Mouse (Mus musculus): ENCODE data around the gene Fstl5. TPM values are rescaled to one million over a fixed set of nuclear protein-coding genes. Genes with fewer than 3 reads are reported as not detected.

Fstl5 gene
- polyA plus RNA-seq, 1 experiment = not detected

DNA sequence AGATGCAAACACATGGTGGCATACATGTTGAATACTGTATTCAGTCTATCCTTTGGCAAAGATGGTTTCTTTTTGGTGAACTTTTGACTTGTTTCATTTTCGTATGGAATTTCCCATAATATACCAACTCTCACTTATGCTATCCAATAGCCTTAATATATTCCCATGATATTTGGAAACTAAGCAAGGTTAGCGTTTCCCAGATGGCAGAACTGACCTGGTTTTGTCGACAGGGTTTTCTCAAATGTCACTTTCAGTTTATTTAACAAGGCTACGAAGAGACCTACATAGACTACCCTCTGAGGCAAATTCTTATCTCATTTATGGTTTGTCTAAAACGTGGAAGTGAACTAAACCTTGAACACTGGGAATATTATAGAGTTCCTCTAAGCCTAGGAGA lies 596.8 kb downstream of the Fstl5 start:
- H3K4me1 ChIP-seq (ENCODE audit: control insufficient read depth, insufficient read depth, low read length) = no peaks in the 10 kb centered on the region
- H3K36me3 ChIP-seq (ENCODE audit: control insufficient read depth, insufficient read depth, low read length, poor library complexity, severe bottlenecking) = no peaks in the 10 kb centered on the region
- no peak overlapping the region for H3K9ac ChIP-seq (ENCODE audit: low read depth, poor library complexity, severe bottlenecking)
- no peaks in the 10 kb centered on the region for H3K9me3 ChIP-seq (replicated peaks; ENCODE audit: control insufficient read depth, insufficient read depth, low read length, poor library complexity, severe bottlenecking)
- H3K4me3 ChIP-seq (ENCODE audit: low read depth, low read length) = no peak overlapping the region
- H3K27me3 ChIP-seq (ENCODE audit: control insufficient read depth, insufficient read depth, low read length, poor library complexity, severe bottlenecking) = no peaks in the 10 kb centered on the region
- no peak overlapping the region for H3K27ac ChIP-seq (ENCODE audit: insufficient read depth, low read length)
- no peak for TF ChIP-seq POLR2A (IDR thresholded peaks at IDR 0.05; ENCODE audit: insufficient read depth, low read length)
- TF ChIP-seq CTCF (IDR thresholded peaks at IDR 0.05; ENCODE audit: low read depth, low read length) = no peak
- TF ChIP-seq EP300 (IDR thresholded peaks at IDR 0.05; ENCODE audit: insufficient read depth, low read depth, low read length) = no peak

DNA sequence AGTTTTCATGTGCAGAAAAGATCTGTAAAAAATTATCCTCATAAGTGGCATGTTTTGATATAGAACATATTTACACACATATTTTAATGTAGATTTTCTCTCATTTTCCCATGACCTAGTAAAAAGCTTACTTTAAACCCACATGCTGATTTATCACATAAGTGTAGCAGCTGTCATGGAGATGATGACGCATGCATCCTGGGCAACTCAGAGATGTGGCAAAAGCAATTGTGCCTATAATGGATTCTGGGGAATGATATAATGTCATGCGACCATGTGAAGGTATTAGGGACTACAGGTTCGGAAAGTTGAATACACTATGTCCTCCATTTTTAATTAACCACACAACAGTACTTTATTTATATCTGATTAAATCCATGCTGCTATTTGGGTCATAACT lies 601.9 kb downstream of the Fstl5 start:
- Histone ChIP-seq H3K4me1 (ENCODE audit: control insufficient read depth, insufficient read depth, low read length) (no peaks in the 10 kb centered on the region), H3K9me3 (replicated peaks; ENCODE audit: control insufficient read depth, insufficient read depth, low read length, poor library complexity, severe bottlenecking) (no peaks in the 10 kb centered on the region), H3K27me3 (ENCODE audit: control insufficient read depth, insufficient read depth, low read length, poor library complexity, severe bottlenecking) (no peaks in the 10 kb centered on the region), H3K36me3 (ENCODE audit: control insufficient read depth, insufficient read depth, low read length, poor library complexity, severe bottlenecking) (no peaks in the 10 kb centered on the region), H3K9ac (ENCODE audit: low read depth, poor library complexity, severe bottlenecking) (no peak overlapping the region), H3K4me3 (ENCODE audit: low read depth, low read length) (no peak overlapping the region), H3K27ac (ENCODE audit: insufficient read depth, low read length) (no peak overlapping the region)
- TF ChIP-seq POLR2A (IDR thresholded peaks at IDR 0.05; ENCODE audit: insufficient read depth, low read length) (no peak), EP300 (IDR thresholded peaks at IDR 0.05; ENCODE audit: insufficient read depth, low read depth, low read length) (no peak), CTCF (IDR thresholded peaks at IDR 0.05; ENCODE audit: low read depth, low read length) (no peak)

DNA sequence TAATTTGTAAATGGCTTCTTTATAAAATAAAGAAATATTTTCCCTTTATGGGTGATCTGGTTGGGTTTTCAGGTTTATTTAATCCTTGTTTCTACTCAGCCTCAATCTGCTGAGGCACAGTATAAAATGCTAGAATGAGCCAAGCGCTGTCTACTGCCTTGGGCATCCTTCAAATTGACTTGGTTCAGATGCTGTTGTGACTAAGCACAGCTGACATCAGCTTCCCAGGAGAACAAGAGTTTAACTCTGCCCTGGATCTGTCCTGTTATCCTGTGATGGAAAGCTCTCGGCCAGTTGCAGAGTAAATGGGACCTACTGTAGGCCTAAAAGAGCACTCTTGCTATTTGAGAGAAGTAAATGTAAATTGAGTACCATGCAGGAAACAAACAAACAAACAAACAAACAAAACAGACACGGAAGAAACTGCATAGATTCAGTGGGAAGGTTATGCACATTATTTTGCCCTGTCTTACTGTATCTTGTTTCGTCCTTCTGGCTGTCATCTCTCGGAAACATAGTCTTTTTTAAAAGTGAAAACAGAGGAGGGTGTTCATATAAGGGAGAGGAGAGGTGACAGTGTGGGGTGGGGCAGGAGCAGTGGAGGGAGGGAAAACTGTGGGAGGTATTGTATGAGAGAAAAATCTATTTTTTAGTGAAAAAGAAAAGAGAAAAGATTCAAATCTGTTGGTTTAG lies 605.9 kb downstream of the Fstl5 start:
- Histone ChIP-seq H3K4me3 (ENCODE audit: low read depth, low read length) (no peak overlapping the region), H3K27ac (ENCODE audit: insufficient read depth, low read length) (no peak overlapping the region), H3K9ac (ENCODE audit: low read depth, poor library complexity, severe bottlenecking) (no peak overlapping the region), H3K36me3 (ENCODE audit: control insufficient read depth, insufficient read depth, low read length, poor library complexity, severe bottlenecking) (no peaks in the 10 kb centered on the region), H3K4me1 (ENCODE audit: control insufficient read depth, insufficient read depth, low read length) (no peaks in the 10 kb centered on the region), H3K9me3 (replicated peaks; ENCODE audit: control insufficient read depth, insufficient read depth, low read length, poor library complexity, severe bottlenecking) (no peaks in the 10 kb centered on the region), H3K27me3 (ENCODE audit: control insufficient read depth, insufficient read depth, low read length, poor library complexity, severe bottlenecking) (no peaks in the 10 kb centered on the region)
- TF ChIP-seq EP300 (IDR thresholded peaks at IDR 0.05; ENCODE audit: insufficient read depth, low read depth, low read length) (no peak), POLR2A (IDR thresholded peaks at IDR 0.05; ENCODE audit: insufficient read depth, low read length) (no peak)

DNA sequence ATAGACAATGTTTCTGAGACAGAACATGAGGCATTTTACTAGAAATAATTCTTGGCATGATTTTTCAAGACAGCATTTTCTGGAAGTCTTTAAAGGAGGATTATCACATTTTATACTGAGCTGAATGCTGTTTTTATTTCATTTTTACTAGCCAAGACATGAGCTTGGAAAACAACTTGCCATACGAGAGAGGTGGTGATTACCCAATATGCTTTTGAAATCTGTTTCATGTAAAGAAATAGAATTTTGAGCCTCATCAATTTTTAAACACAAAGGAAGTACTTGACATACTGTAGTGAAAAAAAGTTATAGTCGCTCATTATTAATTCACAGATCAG lies 606.4 kb downstream of the Fstl5 start:
- Histone ChIP-seq H3K36me3 (ENCODE audit: control insufficient read depth, insufficient read depth, low read length, poor library complexity, severe bottlenecking) (no peaks in the 10 kb centered on the region), H3K4me1 (ENCODE audit: control insufficient read depth, insufficient read depth, low read length) (no peaks in the 10 kb centered on the region), H3K9me3 (replicated peaks; ENCODE audit: control insufficient read depth, insufficient read depth, low read length, poor library complexity, severe bottlenecking) (no peaks in the 10 kb centered on the region), H3K27ac (ENCODE audit: insufficient read depth, low read length) (no peak overlapping the region), H3K27me3 (ENCODE audit: control insufficient read depth, insufficient read depth, low read length, poor library complexity, severe bottlenecking) (no peaks in the 10 kb centered on the region), H3K4me3 (ENCODE audit: low read depth, low read length) (no peak overlapping the region), H3K9ac (ENCODE audit: low read depth, poor library complexity, severe bottlenecking) (no peak overlapping the region)
- TF ChIP-seq EP300 (IDR thresholded peaks at IDR 0.05; ENCODE audit: insufficient read depth, low read depth, low read length) (no peak), CTCF (IDR thresholded peaks at IDR 0.05; ENCODE audit: low read depth, low read length) (no peak), POLR2A (IDR thresholded peaks at IDR 0.05; ENCODE audit: insufficient read depth, low read length) (no peak)

DNA sequence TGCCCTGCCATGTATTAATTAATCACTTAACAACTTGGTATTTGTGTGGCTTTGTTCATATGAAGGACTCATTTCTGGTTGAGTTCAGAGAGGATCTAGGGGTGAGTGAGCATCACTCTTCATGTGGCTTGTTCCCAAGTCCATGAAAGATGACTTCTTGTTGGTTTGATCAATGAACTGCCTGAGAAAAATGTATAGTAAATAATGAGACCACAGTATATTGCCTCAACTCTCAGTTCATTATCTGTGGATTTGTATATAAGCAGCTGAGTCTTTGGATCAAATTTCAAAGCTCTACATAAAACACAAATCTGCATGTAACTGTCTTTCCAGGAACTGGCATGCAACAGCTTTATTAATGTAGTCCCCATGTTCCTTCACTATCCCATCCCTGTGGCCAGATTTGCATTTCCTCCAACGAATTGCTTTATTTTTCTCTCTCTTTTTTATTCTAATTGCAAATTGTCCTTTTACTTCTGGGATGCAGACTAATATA lies 623.1 kb downstream of the Fstl5 start:
- no peak overlapping the region for H3K9ac ChIP-seq (ENCODE audit: low read depth, poor library complexity, severe bottlenecking)
- H3K4me3 ChIP-seq (ENCODE audit: low read depth, low read length) = no peak overlapping the region

DNA sequence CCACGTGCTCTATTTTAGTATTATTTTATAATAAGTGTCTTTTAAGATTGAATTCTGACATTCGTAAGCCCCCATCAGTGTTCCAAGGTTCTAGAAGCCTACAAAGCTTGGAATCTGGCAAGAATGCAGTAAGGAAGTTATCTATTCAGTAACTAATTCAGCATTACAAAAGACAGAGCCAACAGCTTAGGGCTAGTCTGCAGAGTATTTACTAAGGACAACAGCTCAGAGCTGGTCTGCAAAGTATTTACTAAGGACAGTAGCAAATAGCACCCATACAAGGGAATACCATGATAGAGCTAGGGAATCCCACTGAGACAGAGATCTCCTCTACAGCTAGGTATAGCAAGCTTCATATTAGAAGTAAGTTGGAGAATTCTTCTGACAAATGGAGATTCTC lies 665.2 kb downstream of the Fstl5 start:
- H3K4me3 ChIP-seq (ENCODE audit: low read depth, low read length) = no peak overlapping the region
- H3K4me1 ChIP-seq (ENCODE audit: control insufficient read depth, insufficient read depth, low read length) = peaks cover 1% of the 10 kb centered on the region
- no peaks in the 10 kb centered on the region for H3K9me3 ChIP-seq (replicated peaks; ENCODE audit: control insufficient read depth, insufficient read depth, low read length, poor library complexity, severe bottlenecking)
- H3K36me3 ChIP-seq (ENCODE audit: control insufficient read depth, insufficient read depth, low read length, poor library complexity, severe bottlenecking) = no peaks in the 10 kb centered on the region
- H3K27ac ChIP-seq (ENCODE audit: insufficient read depth, low read length) = no peak overlapping the region
- TF ChIP-seq EP300 (IDR thresholded peaks at IDR 0.05; ENCODE audit: insufficient read depth, low read depth, low read length) = no peak
- no peak for TF ChIP-seq POLR2A (IDR thresholded peaks at IDR 0.05; ENCODE audit: insufficient read depth, low read length)
- TF ChIP-seq CTCF (IDR thresholded peaks at IDR 0.05; ENCODE audit: low read depth, low read length) = no peak
- no peaks in the 10 kb centered on the region for H3K27me3 ChIP-seq (ENCODE audit: control insufficient read depth, insufficient read depth, low read length, poor library complexity, severe bottlenecking)
- no peak overlapping the region for H3K9ac ChIP-seq (ENCODE audit: low read depth, poor library complexity, severe bottlenecking)

More for the DNA sequence above, 623.1 kb downstream of the Fstl5 start:
- TF ChIP-seq EP300 (IDR thresholded peaks at IDR 0.05; ENCODE audit: insufficient read depth, low read depth, low read length) (no peak), POLR2A (IDR thresholded peaks at IDR 0.05; ENCODE audit: insufficient read depth, low read length) (no peak), CTCF (IDR thresholded peaks at IDR 0.05; ENCODE audit: low read depth, low read length) (no peak)
- Histone ChIP-seq H3K4me1 (ENCODE audit: control insufficient read depth, insufficient read depth, low read length) (no peaks in the 10 kb centered on the region), H3K27ac (ENCODE audit: insufficient read depth, low read length) (no peak overlapping the region), H3K9me3 (replicated peaks; ENCODE audit: control insufficient read depth, insufficient read depth, low read length, poor library complexity, severe bottlenecking) (no peaks in the 10 kb centered on the region), H3K27me3 (ENCODE audit: control insufficient read depth, insufficient read depth, low read length, poor library complexity, severe bottlenecking) (no peaks in the 10 kb centered on the region), H3K36me3 (ENCODE audit: control insufficient read depth, insufficient read depth, low read length, poor library complexity, severe bottlenecking) (no peaks in the 10 kb centered on the region)

Other genes starting within 250 kb of the Fstl5 start
- 12.0 and 17.3 TPM in 2 replicates for gene Golim4, start 117.3 kb upstream of the Fstl5 start, polyA plus RNA-seq (2011; ENCODE audit: insufficient read depth, insufficient read length, low read depth, missing spikeins)

Data from ES-Bruce4 (cell line).